In the genomic region with DNA sequence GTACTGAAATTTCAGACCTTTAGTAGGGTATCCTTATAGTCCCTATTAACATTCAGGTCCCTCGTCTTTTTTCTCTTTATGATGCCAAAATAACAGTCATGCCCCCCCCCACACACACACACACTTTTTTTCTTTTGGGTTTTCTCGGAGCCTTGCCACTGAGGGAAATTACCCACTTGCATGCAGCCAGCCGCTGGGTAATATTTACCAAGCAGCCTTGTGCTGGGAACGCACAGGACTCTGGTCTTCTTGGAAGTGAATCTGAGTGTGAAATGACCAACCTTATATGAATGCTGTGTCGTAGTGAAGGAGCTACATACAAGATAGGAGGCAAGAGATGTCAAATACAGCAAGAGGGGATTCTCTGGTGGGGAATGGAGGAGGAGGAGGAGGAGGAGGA, we compare ENCODE assay signal across 28 mouse cellular contexts. TPM values are rescaled to one million over a fixed set of nuclear protein-coding genes. Genes with fewer than 3 reads are reported as not detected.
DNase-seq lines count a peak whose midpoint lies in the region; ATAC-seq and TF ChIP-seq lines count a peak whose summit lies in the region.
"Had no signal": no experiment of that assay in that cellular context is flagged by ENCODE, and none has a peak within 500 bp of the region (broad histone marks: within the 10 kb centered on the region; RNA-seq: fewer than 3 reads in every experiment).

No protein-coding gene starts in this region.

- intact Hi-C loops in heart, postnatal 14 days (cut with DNase I): no loop called here

- DNase-seq in heart, embryonic 10.5 days (ENCODE audit: low spot score): peak; percentile 24
- no peak for DNase-seq in heart, postnatal 14 days
- DNase-seq in kidney, adult 2 months: peak; percentile 87
- DNase-seq in kidney, adult 9 months: peak; percentile 63
- no peak for DNase-seq in kidney, postnatal 10 days
- DNase-seq in kidney, postnatal 25 days: peak; percentile 53 to 68
- DNase-seq: adrenal gland, adult 8-10 months; adrenal gland, postnatal 14 days; adrenal gland, postnatal 36 days; B cell, adult 2 months; cerebellum, adult 11-12 months; cerebellum, adult 8-10 months; cerebellum, adult 9-11 months; cerebellum, postnatal 36 days; embryo, embryonic 11 days had no signal

- H3K4me3 ChIP-seq in heart, embryonic 10.5 days: no peak overlapping the region
- no peak overlapping the region for H3K4me3 ChIP-seq in kidney, adult 2 months (ENCODE audit: insufficient read depth, low read depth, low read length)
- H3K4me3 ChIP-seq in kidney, embryonic 16.5 days (ENCODE audit: low read length): no peak overlapping the region
- no peak overlapping the region for H3K4me3 ChIP-seq in kidney, embryonic 14.5 days (ENCODE audit: low read length)
- H3K4me3 ChIP-seq: embryonic facial prominence, embryonic 13.5 days; embryonic facial prominence, embryonic 15.5 days; erythroblast, embryonic 14.5 days; forebrain, embryonic 10.5 days; forebrain, embryonic 12.5 days had no signal

- H3K4me1 ChIP-seq in heart, embryonic 10.5 days: peaks cover 18% of the 10 kb centered on the region
- H3K4me1 ChIP-seq in kidney, adult 2 months (ENCODE audit: control insufficient read depth, insufficient read depth, low read length): peaks cover 14% of the 10 kb centered on the region; the same call in 1 of the 2 replicates
- H3K4me1 ChIP-seq in kidney, embryonic 16.5 days (ENCODE audit: insufficient read depth, low read length): 0 out of 2 replicates have a peak, but pooled peaks cover 5% of the 10 kb centered on the region
- peaks cover 3% of the 10 kb centered on the region; the same call in 1 of the 2 replicates for H3K4me1 ChIP-seq in kidney, embryonic 14.5 days (ENCODE audit: control insufficient read depth, insufficient read depth, low read length)

- no peak for TF ChIP-seq POLR2A in kidney, adult 2 months (IDR thresholded peaks at IDR 0.05; ENCODE audit: low read depth, low read length)

- H3K36me3 ChIP-seq in heart, embryonic 10.5 days: no peaks in the 10 kb centered on the region
- H3K36me3 ChIP-seq in kidney, adult 2 months (ENCODE audit: control insufficient read depth, insufficient read depth, low read length): no peaks in the 10 kb centered on the region
- no peaks in the 10 kb centered on the region for H3K36me3 ChIP-seq in kidney, embryonic 16.5 days (ENCODE audit: insufficient read depth, low read length)
- H3K36me3 ChIP-seq in kidney, embryonic 14.5 days (ENCODE audit: control insufficient read depth, insufficient read depth, low read length): no peaks in the 10 kb centered on the region
- H3K36me3 ChIP-seq: embryonic facial prominence, embryonic 13.5 days; embryonic facial prominence, embryonic 15.5 days; forebrain, embryonic 10.5 days; forebrain, embryonic 12.5 days; G1E had no signal

- no peak for TF ChIP-seq CTCF in kidney, adult 2 months (conservative IDR thresholded peaks at IDR 0.05; ENCODE audit: insufficient read depth, insufficient read length, low read depth, low read length)

- no peaks in the 10 kb centered on the region for H3K27me3 ChIP-seq in heart, embryonic 10.5 days (ENCODE audit: insufficient read depth, poor library complexity, severe bottlenecking)
- no peaks in the 10 kb centered on the region for H3K27me3 ChIP-seq in kidney, adult 2 months (replicated peaks; ENCODE audit: control insufficient read depth, insufficient read depth, low read length)
- H3K27me3 ChIP-seq in kidney, embryonic 16.5 days (ENCODE audit: insufficient read depth, low read length): no peaks in the 10 kb centered on the region
- H3K27me3 ChIP-seq in kidney, embryonic 14.5 days (ENCODE audit: control insufficient read depth, insufficient read depth, low read length): no peaks in the 10 kb centered on the region
- H3K27me3 ChIP-seq: CH12.LX; embryonic facial prominence, embryonic 13.5 days; embryonic facial prominence, embryonic 15.5 days; forebrain, embryonic 12.5 days; Patski had no signal

- H3K27ac ChIP-seq in heart, embryonic 10.5 days: no peak overlapping the region
- no peak overlapping the region for H3K27ac ChIP-seq in kidney, adult 2 months (ENCODE audit: insufficient read depth, low read depth, low read length)
- no peak overlapping the region for H3K27ac ChIP-seq in kidney, embryonic 16.5 days (ENCODE audit: low read length)
- no peak overlapping the region for H3K27ac ChIP-seq in kidney, embryonic 14.5 days (ENCODE audit: low read depth, low read length)
- H3K27ac ChIP-seq: embryonic facial prominence, embryonic 15.5 days; forebrain, embryonic 10.5 days; forebrain, embryonic 12.5 days had no signal

- ATAC-seq in kidney, embryonic 16.5 days (ENCODE audit: low FRiP score, low TSS enrichment): no peak
- ATAC-seq in kidney, embryonic 14.5 days (ENCODE audit: low FRiP score, low TSS enrichment): no peak
- ATAC-seq: activated CD4-positive, CD25-positive, alpha-beta regulatory T cell, adult 4 months; CD4-positive, CD25-positive, alpha-beta regulatory T cell, adult 4 months; forebrain, embryonic 14.5 days; Patski had no signal

- H3K9ac ChIP-seq in kidney, embryonic 16.5 days (replicated peaks; ENCODE audit: low read length): no peak overlapping the region
- H3K9ac ChIP-seq in kidney, embryonic 14.5 days (ENCODE audit: low read depth, low read length): no peak overlapping the region
- H3K9ac ChIP-seq: embryonic facial prominence, embryonic 13.5 days; embryonic facial prominence, embryonic 15.5 days; forebrain, embryonic 12.5 days had no signal

- WGBS in heart, embryonic 10.5 days: 84% methylated on average over 5 of the region's 5 CpGs
- 41% methylated on average over 5 of the region's 5 CpGs for WGBS in kidney, adult 2 months
- WGBS in kidney, embryonic 16.5 days: 71% methylated on average over 5 of the region's 5 CpGs
- WGBS in kidney, embryonic 14.5 days: 82% methylated on average over 5 of the region's 5 CpGs

- H3K4me2 ChIP-seq in kidney, embryonic 16.5 days (replicated peaks; ENCODE audit: low read depth, low read length): no peak overlapping the region
- H3K4me2 ChIP-seq in kidney, embryonic 14.5 days (replicated peaks; ENCODE audit: low read depth, low read length): no peak overlapping the region
- H3K4me2 ChIP-seq: embryonic facial prominence, embryonic 13.5 days; embryonic facial prominence, embryonic 15.5 days; forebrain, embryonic 12.5 days had no signal

- no peaks in the 10 kb centered on the region for H3K9me3 ChIP-seq in heart, embryonic 10.5 days
- no peaks in the 10 kb centered on the region for H3K9me3 ChIP-seq in kidney, embryonic 16.5 days (ENCODE audit: low read length)
- no peaks in the 10 kb centered on the region for H3K9me3 ChIP-seq in kidney, embryonic 14.5 days (ENCODE audit: control insufficient read depth, low read length)
- H3K9me3 ChIP-seq: embryonic facial prominence, embryonic 13.5 days; embryonic facial prominence, embryonic 15.5 days; forebrain, embryonic 10.5 days; forebrain, embryonic 12.5 days; G1E had no signal

RNA-seq across cellular contexts. Expression of gene Lifr, which starts 24.8 kb away (rescaled TPM):
- 14.6 and 20.5 TPM in 2 replicates for polyA plus RNA-seq in heart, embryonic 10.5 days (2016; fragmentation: Nextera tagmentation; extraction: Ambion mirVana)
- 10 to 100 TPM; 57.6 to 63.2 TPM for total RNA-seq in heart, postnatal 14 days (2021)
- polyA plus RNA-seq in kidney, adult 2 months (2012; rRNA removed): 26.2 and 64.8 TPM in 2 replicates
- polyA plus RNA-seq in kidney, embryonic 16.5 days (2015; fragmentation: Nextera tagmentation; extraction: Ambion mirVana): 23.7 and 24.8 TPM in 2 replicates
- polyA plus RNA-seq in kidney, embryonic 14.5 days (2014; fragmentation: Nextera tagmentation; extraction: Ambion mirVana): 15.2 and 33.5 TPM in 2 replicates
- polyA plus RNA-seq: erythroblast, embryonic 14.5 days; G1E had no signal

Comparison
In these comparisons a context has a peak if more than half of its experiments do, and no peak if none do; other contexts are left out.
1. DNase-seq: peak in heart, embryonic 10.5 days (single experiment), kidney, adult 2 months (single experiment), kidney, adult 9 months (single experiment) and kidney, postnatal 25 days (2 of 2); none in heart, postnatal 14 days (0 of 2) and kidney, postnatal 10 days (single experiment).